Mouse (Mus musculus) kidney, postnatal 25 days (tissue): ENCODE measurements around the gene Gm28230.

ENCODE experiments used
- DNase-seq, 2 experiments: peaks; one replicate each; pipeline ENCODE4 v3.0.0; 2021; ENCODE audit warnings: mixed read lengths in 2 of 2

Gene Gm28230

DNA sequence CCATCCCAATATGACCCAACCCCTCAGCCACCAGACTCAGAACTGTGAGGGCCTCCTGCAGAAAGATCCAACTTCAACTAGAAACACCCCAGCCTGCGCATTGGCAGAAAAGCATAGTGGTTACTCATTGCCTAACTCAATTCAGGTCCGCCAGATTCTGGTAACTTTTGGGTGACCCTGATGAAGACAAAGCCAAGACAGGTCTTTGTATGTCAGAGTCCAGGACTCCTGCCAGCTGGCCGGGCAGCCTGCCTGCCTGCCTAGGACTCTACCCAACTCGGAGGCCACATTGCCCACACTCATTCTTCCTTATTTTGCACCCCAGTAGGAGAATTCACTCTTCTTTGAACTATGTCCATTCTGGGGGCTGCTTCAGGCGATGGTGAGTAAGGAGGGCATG lies at the start of gene Gm28230:
Gene Gm28230, plus strand, starts transcription at position 178 of the 400 bp plus-strand sequence.
- DNase-seq, result peak; percentile 77 to 79

DNA sequence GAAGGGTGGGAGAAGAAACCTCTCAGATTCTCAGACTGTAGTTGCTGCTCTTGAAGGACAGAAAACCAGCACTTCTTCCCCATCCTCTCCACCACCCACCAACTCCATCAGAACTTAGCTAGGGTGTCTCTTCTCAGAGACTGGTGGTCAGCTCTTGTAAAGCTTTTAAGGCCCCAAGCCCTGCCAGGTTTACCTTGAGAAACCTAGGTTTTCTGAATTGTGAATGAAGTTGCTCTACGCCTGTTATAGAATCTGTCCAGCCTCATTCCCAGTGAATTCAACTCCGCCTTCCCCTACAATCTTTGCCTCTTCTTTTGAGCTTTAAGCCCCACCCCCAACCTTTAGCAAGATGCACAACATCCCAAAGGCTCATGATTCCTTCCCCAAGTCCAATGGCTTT lies 49.4 kb upstream of the Gm28230 start:
- no peak for DNase-seq

DNA sequence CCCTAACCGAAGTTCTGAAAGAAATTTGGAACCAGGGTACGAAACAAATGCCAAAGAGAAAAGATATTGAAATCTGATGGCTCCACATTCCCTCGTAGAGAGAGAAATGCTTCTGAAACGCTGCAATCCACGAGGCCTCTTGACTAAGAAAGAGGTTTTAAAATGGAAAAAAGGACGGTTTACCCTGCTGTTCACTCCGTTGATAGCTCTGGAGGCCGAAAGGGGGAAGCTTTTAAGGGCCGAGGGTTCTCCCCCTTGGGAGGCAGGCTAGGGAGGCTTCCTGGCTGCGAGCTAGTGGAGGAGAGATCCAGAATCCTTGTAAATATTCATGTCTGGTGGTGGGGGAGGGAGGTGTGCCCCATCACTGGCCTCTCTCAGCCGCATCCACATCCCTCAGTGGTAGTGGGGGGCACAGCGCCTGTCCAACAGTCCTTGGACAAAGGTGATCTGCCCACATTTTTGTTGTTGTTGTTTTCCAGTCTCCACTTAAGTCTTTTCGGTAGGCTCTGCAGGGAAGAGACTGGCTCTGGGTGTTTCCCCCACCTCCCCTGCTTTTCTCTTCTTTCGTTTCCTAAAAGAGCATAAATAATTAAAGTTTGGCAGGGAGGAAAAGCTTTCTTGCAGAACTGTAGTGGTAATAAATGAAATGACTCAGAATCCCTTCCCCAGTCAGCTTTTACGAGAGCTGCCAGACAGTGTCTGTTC lies 47.5 kb upstream of the Gm28230 start, which contains the start of gene Hoxd11:
Gene Hoxd11, plus strand, starts transcription at position 667 of the 705 bp plus-strand sequence.
- no peak for DNase-seq

- DNase-seq, result no peak
These were observed 46.9 kb upstream of the Gm28230 start for GRCm38 (mm10) chr2:74679596-74679971.

- no peak for DNase-seq
These were observed 46.5 kb upstream of the Gm28230 start for GRCm38 (mm10) chr2:74679980-74680379.

DNA sequence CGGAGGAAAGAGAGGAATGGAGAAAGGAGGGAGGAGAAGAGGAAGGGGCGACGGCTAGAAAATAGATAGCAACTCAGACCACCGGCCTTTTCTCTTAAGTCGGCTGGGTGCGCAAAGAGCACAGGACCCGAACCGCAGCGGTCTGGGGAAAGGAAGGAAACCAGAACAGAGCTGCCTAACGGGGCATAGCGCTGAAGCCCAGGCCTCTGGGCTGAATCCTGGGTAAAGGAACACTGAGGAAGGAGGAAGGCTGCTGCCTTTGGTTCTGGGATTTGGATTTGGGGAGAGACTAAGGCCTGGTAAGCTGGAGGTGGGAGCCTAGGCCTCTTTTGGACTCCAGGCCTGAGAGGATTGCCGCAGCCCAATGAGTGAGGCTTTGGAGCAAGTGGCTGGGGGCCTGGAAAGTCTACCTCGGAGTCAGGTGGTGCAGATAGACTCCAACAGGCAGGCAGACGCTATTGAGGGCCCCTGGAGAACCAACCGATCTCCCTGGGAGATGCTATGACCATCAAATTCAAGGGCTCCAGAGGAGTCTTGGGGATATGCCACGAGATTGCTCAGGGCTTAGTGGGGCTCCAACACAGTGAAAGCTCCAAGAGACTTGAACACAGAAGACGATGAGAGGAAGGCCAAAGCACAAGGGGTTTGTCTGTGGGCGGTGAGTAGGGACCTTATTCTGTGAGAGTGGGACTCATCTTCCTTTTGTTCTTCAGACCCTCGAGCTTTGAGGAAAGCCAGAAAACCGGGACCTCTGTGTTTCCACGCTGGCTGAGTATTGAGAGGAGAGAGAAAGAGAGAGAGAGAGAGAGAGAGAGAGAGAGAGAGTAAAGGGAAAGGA lies 45.7 kb upstream of the Gm28230 start:
- no peak for DNase-seq

- peak in 1 of 2 experiments; percentile 36 for DNase-seq
These were observed 44.7 kb upstream of the Gm28230 start for GRCm38 (mm10) chr2:74681594-74682531.

DNA sequence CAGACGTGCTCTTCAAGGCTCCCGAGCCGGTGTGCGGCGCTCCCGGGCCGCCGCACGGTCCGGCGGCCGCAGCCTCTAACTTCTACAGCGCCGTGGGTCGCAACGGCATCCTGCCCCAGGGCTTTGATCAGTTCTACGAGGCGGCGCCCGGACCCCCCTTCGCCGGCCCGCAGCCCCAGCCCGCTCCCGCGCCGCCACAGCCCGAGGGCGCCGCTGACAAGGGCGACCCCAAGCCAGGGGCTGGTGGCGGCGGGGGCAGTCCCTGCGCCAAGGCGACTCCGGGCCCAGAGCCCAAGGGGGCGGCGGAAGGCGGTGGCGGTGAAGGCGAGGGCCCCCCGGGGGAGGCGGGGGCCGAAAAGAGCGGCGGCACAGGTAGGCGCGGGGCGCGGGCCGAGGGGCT lies 43.7 kb upstream of the Gm28230 start:
- no peak for DNase-seq

- peak in 1 of 2 experiments; percentile 62 for DNase-seq
These were observed 43.0 kb upstream of the Gm28230 start for GRCm38 (mm10) chr2:74683471-74683951.

GRCm38 (mm10) chr2:74684106-74684505 lies 42.4 kb upstream of the Gm28230 start:
- no peak for DNase-seq

GRCm38 (mm10) chr2:74685059-74685603 lies 41.4 kb upstream of the Gm28230 start:
- DNase-seq, result no peak

DNA sequence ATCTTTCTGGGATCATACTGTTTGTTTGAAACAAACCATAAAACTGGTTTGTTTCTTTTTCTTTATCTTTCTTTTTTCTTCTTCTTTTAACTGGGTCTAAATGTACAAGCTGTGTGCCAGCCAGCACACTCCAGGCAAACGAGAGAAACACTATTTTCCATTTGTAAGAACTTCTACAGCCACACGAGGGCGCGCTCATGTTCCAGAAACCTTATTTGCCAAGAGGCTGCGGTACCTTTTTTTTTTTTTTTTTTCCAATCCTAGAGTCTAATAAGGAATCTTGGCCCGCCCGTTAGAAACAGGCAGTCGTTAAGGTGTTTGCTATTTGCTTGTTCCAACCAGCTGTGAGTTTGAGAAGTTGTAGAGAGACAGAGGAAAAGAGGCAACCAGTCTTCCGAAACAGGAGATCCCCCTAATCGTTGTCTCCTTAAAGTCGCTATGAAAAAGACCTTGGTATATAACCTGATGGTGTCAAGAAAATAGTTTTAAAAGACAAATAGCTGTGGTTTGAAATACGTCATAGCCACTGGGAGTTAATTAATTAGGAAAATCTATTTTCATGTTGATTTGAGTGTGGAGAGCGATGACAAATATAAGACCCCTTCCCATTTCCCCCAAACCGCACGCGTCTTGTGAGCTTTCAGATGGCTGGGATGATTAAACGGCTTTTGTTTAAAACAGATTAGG lies 40.1 kb upstream of the Gm28230 start:
- peak; percentile 86 to 93 for DNase-seq

GRCm38 (mm10) chr2:74686988-74687697 lies 39.4 kb upstream of the Gm28230 start:
- peak in 1 of 2 experiments; percentile 47 for DNase-seq

DNA sequence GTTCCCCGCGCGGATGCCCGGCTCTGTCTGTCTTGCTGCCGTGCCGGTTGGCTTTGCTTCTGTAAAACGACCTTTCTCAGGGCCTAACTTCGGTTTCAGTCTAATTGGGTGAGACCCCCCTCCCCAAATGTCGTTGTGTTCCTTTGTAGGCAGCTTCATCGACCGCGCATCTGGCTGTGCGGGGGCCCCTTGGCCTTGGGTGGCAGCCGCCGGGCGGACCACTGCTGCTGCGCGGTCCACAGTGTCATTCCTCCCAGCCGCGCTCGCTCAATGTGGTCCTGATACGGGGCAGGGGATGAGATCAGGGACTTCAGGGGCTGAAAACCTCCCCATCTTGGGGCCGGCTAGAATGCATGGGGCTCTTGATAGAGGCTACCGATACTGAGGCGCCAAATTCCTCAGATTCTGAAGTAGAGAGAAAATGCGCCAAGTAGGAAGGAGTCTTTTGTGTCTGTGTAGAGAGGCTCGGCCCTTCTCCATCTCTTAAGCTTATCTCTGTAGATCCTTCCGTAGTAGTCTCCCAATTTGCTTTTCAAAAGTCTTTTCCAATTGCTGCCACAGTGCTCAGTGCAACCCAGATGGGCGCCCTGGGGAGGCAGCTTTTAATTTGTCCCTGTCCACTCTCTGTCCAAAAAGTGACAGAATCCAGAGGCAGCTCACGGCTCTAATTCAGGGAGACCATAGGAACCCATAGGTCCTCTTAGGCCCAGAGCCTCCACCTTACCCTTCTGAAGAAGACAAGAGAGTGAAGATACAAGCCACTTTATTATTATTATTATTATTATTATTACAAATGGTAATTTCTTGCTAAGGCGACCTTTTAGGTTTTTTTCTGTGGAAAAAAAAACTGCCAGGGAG lies 38.6 kb upstream of the Gm28230 start:
- DNase-seq, result peak in 1 of 2 experiments; percentile 48

DNA sequence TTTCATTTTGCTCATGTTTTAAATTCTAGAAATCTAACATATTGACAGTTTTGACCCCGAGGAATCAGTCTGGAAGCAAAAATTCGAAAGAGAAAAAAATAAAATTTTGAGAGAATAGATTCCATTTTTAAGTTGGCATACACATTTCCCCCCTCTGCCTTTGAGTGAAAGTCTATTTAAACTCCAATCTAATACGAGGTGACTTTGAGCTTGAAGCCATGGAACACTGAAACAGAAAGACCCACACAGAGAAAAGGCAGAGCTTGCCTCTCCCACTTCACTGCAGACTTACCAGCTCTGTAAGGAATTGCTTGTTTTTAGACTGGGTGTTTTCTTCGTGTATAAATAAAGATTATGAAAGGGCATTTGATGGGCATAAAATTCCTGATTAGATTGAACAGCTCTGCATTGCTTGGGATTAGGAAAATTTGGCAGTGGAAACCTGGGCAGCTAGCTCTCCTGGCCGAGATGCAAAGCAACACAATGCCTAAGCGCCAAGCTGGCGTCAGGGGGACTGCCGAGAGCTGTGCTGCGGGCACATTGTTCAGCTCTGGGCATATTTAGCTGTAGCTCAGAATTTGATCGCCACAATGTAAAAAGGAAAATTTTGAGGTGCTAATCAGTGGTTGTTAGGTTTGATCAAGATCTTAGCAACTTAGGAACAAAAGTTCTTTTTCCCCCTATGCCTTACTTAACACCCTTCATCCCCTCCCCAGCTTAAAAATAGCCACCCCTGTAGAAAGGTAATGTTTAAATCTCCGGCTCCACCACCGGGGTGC lies 37.5 kb upstream of the Gm28230 start:
- peak in 1 of 2 experiments; percentile 53 for DNase-seq

GRCm38 (mm10) chr2:74689574-74690337 lies 36.8 kb upstream of the Gm28230 start:
- DNase-seq, result peak in 1 of 2 experiments; percentile 63

DNA sequence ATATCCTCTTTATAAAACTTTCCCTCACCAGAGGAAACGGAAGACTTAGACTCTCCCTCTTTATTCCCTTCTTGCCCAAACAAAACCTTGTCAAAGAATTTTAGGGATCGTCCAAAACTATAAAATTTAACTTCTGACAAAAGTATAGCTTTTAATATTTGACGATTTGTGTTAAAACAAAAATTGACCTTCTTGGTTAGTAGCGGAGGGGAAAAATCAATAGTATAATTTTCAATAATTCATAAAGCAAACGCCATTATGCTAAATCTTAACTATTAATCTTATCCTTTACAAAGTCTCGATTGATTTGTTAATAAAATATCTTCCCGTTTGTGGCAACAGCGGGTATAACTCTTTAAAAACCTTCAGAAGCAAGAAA lies 36.2 kb upstream of the Gm28230 start:
- no peak for DNase-seq
